Mouse (Mus musculus) E14TG2a.4 (cell line): ENCODE measurements around the gene Dars.

Experiments
- CTCF ChIP-seq: conservative IDR thresholded peaks from 2 replicates; pipeline ENCODE4 v1.5.1; 2014; ENCODE audit warnings: low read length
- NANOG ChIP-seq: IDR thresholded peaks from 2 replicates; pipeline ENCODE4 v1.6.1; 2014; ENCODE audit warnings: borderline replicate concordance, low read length, mixed read lengths
- POU5F1 ChIP-seq: IDR thresholded peaks from 2 replicates; pipeline ENCODE4 v1.6.1; 2014; ENCODE audit warnings: low read length, borderline replicate concordance

GRCm38 (mm10) chr1:128463478-128463877, 46.3 kb upstream of the Dars start:
- TF ChIP-seq CTCF (no peak), POU5F1 (no peak), NANOG (no peak)
